In the genomic region with DNA sequence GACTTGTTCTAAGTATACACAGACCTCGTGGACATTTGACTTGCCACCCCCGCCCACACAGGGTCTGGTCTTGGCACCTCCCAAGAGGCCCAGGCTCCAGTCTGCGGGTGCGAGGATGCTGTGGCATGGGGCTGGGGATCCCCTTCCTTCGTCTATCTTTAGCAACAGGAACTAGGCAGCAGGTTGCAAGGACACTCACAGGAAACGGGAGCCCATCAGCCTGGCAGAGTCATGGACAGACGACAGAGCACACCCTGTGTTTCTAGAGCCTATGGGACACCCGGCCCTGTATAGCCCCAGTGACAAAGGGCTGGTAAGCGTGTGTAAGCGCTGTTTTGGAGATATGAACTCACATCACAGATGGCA, we compare ENCODE assay signal across 10 mouse cellular contexts. TPM values are rescaled to one million over a fixed set of nuclear protein-coding genes. Genes with fewer than 3 reads are reported as not detected.
DNase-seq lines count a peak whose midpoint lies in the region; ATAC-seq lines count a peak whose summit lies in the region.
"Had no signal": no experiment of that assay in that cellular context is flagged by ENCODE, and none has a peak within 500 bp of the region (broad histone marks: within the 10 kb centered on the region; RNA-seq: fewer than 3 reads in every experiment).

No protein-coding gene starts in this region.

- H3K9ac ChIP-seq in hindbrain, embryonic 13.5 days, result no peak overlapping the region
- no peak overlapping the region for H3K9ac ChIP-seq in hindbrain, embryonic 14.5 days
- H3K9ac ChIP-seq in forebrain, embryonic 12.5 days, result no peak overlapping the region
- H3K9ac ChIP-seq: hindbrain, embryonic 15.5 days; limb, embryonic 12.5 days had no signal

- H3K4me1 ChIP-seq in hindbrain, embryonic 13.5 days (replicated peaks), result peaks cover 42% of the 10 kb centered on the region
- peaks cover 12% of the 10 kb centered on the region for H3K4me1 ChIP-seq in hindbrain, embryonic 14.5 days (replicated peaks; ENCODE audit: control insufficient read depth, insufficient read depth, low read length)
- H3K4me1 ChIP-seq in forebrain, embryonic 12.5 days, result peaks cover 18% of the 10 kb centered on the region
- peaks cover 49% of the 10 kb centered on the region for H3K4me1 ChIP-seq in limb, embryonic 10.5 days

- peaks cover 64% of the 10 kb centered on the region for H3K36me3 ChIP-seq in hindbrain, embryonic 13.5 days
- H3K36me3 ChIP-seq in hindbrain, embryonic 14.5 days (replicated peaks; ENCODE audit: control insufficient read depth, insufficient read depth), result peaks cover 59% of the 10 kb centered on the region
- peaks cover 69% of the 10 kb centered on the region for H3K36me3 ChIP-seq in forebrain, embryonic 12.5 days (replicated peaks)
- peaks cover 87% of the 10 kb centered on the region for H3K36me3 ChIP-seq in limb, embryonic 10.5 days

- no peaks in the 10 kb centered on the region for H3K9me3 ChIP-seq in hindbrain, embryonic 13.5 days
- H3K9me3 ChIP-seq in hindbrain, embryonic 14.5 days (ENCODE audit: control insufficient read depth, low read length), result no peaks in the 10 kb centered on the region
- H3K9me3 ChIP-seq in forebrain, embryonic 12.5 days, result no peaks in the 10 kb centered on the region
- no peaks in the 10 kb centered on the region for H3K9me3 ChIP-seq in limb, embryonic 10.5 days (replicated peaks)
- H3K9me3 ChIP-seq: hindbrain, embryonic 15.5 days; limb, embryonic 12.5 days had no signal

- H3K27me3 ChIP-seq in hindbrain, embryonic 13.5 days, result no peaks in the 10 kb centered on the region
- H3K27me3 ChIP-seq in hindbrain, embryonic 14.5 days (ENCODE audit: control insufficient read depth, insufficient read depth, low read length), result no peaks in the 10 kb centered on the region
- no peaks in the 10 kb centered on the region for H3K27me3 ChIP-seq in forebrain, embryonic 12.5 days
- no peaks in the 10 kb centered on the region for H3K27me3 ChIP-seq in limb, embryonic 10.5 days (ENCODE audit: low read depth, poor library complexity, severe bottlenecking)
- H3K27me3 ChIP-seq: hindbrain, embryonic 15.5 days; limb, embryonic 12.5 days had no signal

- no peak overlapping the region for H3K4me2 ChIP-seq in hindbrain, embryonic 13.5 days
- H3K4me2 ChIP-seq in hindbrain, embryonic 14.5 days (replicated peaks), result no peak overlapping the region
- no peak overlapping the region for H3K4me2 ChIP-seq in forebrain, embryonic 12.5 days
- H3K4me2 ChIP-seq: hindbrain, embryonic 15.5 days; limb, embryonic 12.5 days had no signal

- H3K27ac ChIP-seq in hindbrain, embryonic 13.5 days, result peak overlapping the region; percentile 30; the same call in 1 of the 2 replicates
- no peak overlapping the region for H3K27ac ChIP-seq in hindbrain, embryonic 14.5 days
- H3K27ac ChIP-seq in forebrain, embryonic 12.5 days, result 0 out of 2 replicates have a peak overlapping the region, but pooled peaks have one; percentile 19
- peak overlapping the region; percentile 33; the same call in 1 of the 2 replicates for H3K27ac ChIP-seq in limb, embryonic 10.5 days
- H3K27ac ChIP-seq: hindbrain, embryonic 15.5 days; limb, embryonic 12.5 days had no signal

- DNase-seq in hindbrain, embryonic 14.5 days (ENCODE audit: low spot score), result no peak
- DNase-seq in limb, embryonic 10.5 days (ENCODE audit: low spot score), result no peak
- no peak for DNase-seq in gastrocnemius, postnatal 10 days
- DNase-seq in thymus, postnatal 0 days (ENCODE audit: low spot score), result no peak
- DNase-seq in frontal cortex, adult 2 months (ENCODE audit: extremely low spot score in 1 of 2, low spot score in 1 of 2), result no peak

- H3K4me3 ChIP-seq in hindbrain, embryonic 13.5 days, result no peak overlapping the region
- no peak overlapping the region for H3K4me3 ChIP-seq in hindbrain, embryonic 14.5 days (replicated peaks; ENCODE audit: low read length)
- no peak overlapping the region for H3K4me3 ChIP-seq in forebrain, embryonic 12.5 days (replicated peaks)
- H3K4me3 ChIP-seq in limb, embryonic 10.5 days, result no peak overlapping the region
- H3K4me3 ChIP-seq: hindbrain, embryonic 15.5 days; limb, embryonic 12.5 days had no signal

- 82% methylated on average over 10 of the region's 10 CpGs for WGBS in hindbrain, embryonic 13.5 days
- 78% methylated on average over 10 of the region's 10 CpGs for whole genome bisulfite sequencing in hindbrain, embryonic 14.5 days
- 85% methylated on average over 10 of the region's 10 CpGs for WGBS in forebrain, embryonic 12.5 days
- WGBS in limb, embryonic 10.5 days, result 79% methylated on average over 10 of the region's 10 CpGs

- ATAC-seq in hindbrain, embryonic 13.5 days (ENCODE audit: low FRiP score), result no peak
- ATAC-seq in hindbrain, embryonic 14.5 days (ENCODE audit: low FRiP score), result no peak
- ATAC-seq in forebrain, embryonic 12.5 days (ENCODE audit: low FRiP score), result no peak
- peak; percentile 35 for ATAC-seq in megakaryocyte progenitor cell, adult 5-6 weeks (replicated peaks; ENCODE audit: poor library complexity)

RNA-seq across cellular contexts. Expression of a gene that starts 49.2 kb away (rescaled TPM):
- 5.9 and 8.3 TPM in 2 replicates for polyA plus RNA-seq in hindbrain, embryonic 13.5 days (2015; fragmentation: Nextera tagmentation; extraction: Ambion mirVana)
- 5.8 and 6.4 TPM in 2 replicates for polyA plus RNA-seq in hindbrain, embryonic 14.5 days (2014; fragmentation: Nextera tagmentation; extraction: Ambion mirVana)
- 5.8 and 6.7 TPM in 2 replicates for polyA plus RNA-seq in forebrain, embryonic 12.5 days (2016; fragmentation: Nextera tagmentation; extraction: Ambion mirVana)
- polyA plus RNA-seq in limb, embryonic 10.5 days (2016; fragmentation: Nextera tagmentation; extraction: Ambion mirVana), result 1.1 and 4.5 TPM in 2 replicates
- total RNA-seq in megakaryocyte progenitor cell, adult 5-6 weeks (2015), result not detected in 2 replicates
- not detected in 2 replicates for total RNA-seq in megakaryocyte progenitor cell, adult 5-6 weeks (2017)
- total RNA-seq in gastrocnemius, postnatal 10 days (2021), result 1 to 10 TPM; 1.6 to 2.3 TPM
- polyA plus RNA-seq in thymus, postnatal 0 days (2015; fragmentation: Nextera tagmentation; extraction: Ambion mirVana), result 0.51 and 0.61 TPM in 2 replicates
- polyA plus RNA-seq in frontal cortex, adult 2 months (2012; rRNA removed), result 3.7 and 3.8 TPM in 2 replicates
